Mouse (Mus musculus) MEL (cell line): ENCODE data around the gene Cdk10. TPM values are rescaled to one million over a fixed set of nuclear protein-coding genes. Genes with fewer than 3 reads are reported as not detected.
A peak's percentile ranks its signal among the peaks of the same experiment; 100 is the strongest.
"Not testable (repeated sequence)": the region's sequence is repeated elsewhere in the genome, so short reads cannot be mapped to it uniquely, and the experiment has no call there.

ENCODE experiments used
- DNase-seq: peaks from one replicate; pipeline ENCODE4 v3.0.0; 2011; ENCODE audit warnings: low read depth, low spot score
- H3K27ac ChIP-seq: 2 replicates; pipeline ENCODE4 v1.5.1; 2012; ENCODE audit warnings: low read depth, mild to moderate bottlenecking, control low read depth, low read length, moderate library complexity; ENCODE audit not compliant: control insufficient read depth
- H3K27me3 ChIP-seq, 2 experiments: fragments of 150-350 bp in 1 of 2; sonication (generic) in 1 of 2; 2 replicates each; pipeline ENCODE4 v1.6.1; 2012; ENCODE audit warnings: low read length in 2 of 2, mild to moderate bottlenecking in 2 of 2, improper control_type of control experiment in 1 of 2, moderate library complexity in 1 of 2; ENCODE audit not compliant: insufficient read depth in 2 of 2, control insufficient read depth in 1 of 2
- H3K36me3 ChIP-seq, 2 experiments: 2 replicates each; pipeline ENCODE4 v1.6.1; 2012 to 2014; ENCODE audit warnings: low read length in 2 of 2, improper control_type of control experiment in 1 of 2, inconsistent platforms in 1 of 2, mild to moderate bottlenecking in 1 of 2; ENCODE audit not compliant: insufficient read depth in 2 of 2, control insufficient read depth in 1 of 2
- H3K4me1 ChIP-seq, 2 experiments: fragments of 150-350 bp in 1 of 2; sonication (generic) in 1 of 2; 2 replicates each; pipeline ENCODE4 v1.6.1; 2012; ENCODE audit warnings: low read length in 2 of 2, improper control_type of control experiment in 1 of 2, mild to moderate bottlenecking in 1 of 2; ENCODE audit not compliant: insufficient read depth in 2 of 2, control insufficient read depth in 1 of 2
- H3K4me3 ChIP-seq, 2 experiments: fragments of 150-350 bp in 1 of 2; sonication (generic) in 1 of 2; 2 replicates each; pipeline ENCODE4 v1.5.1; 2012; ENCODE audit warnings: low read depth in 2 of 2, low read length in 2 of 2, mild to moderate bottlenecking in 2 of 2, moderate library complexity in 2 of 2, control low read depth in 1 of 2, improper control_type of control experiment in 1 of 2; ENCODE audit not compliant: control insufficient read depth in 1 of 2, insufficient read depth in 1 of 2
- H3K79me2 ChIP-seq: 2 replicates; pipeline ENCODE4 v1.6.1; 2012; ENCODE audit warnings: mild to moderate bottlenecking, low read length, moderate library complexity; ENCODE audit not compliant: control insufficient read depth, poor library complexity, insufficient read depth
- H3K9ac ChIP-seq: 2 replicates; pipeline ENCODE4 v1.6.1; 2012; ENCODE audit warnings: low read depth, mild to moderate bottlenecking, control low read depth, low read length, moderate library complexity; ENCODE audit not compliant: control insufficient read depth, poor library complexity, severe bottlenecking
- H3K9me3 ChIP-seq: fragments of 150-350 bp; sonication (generic); replicated peaks from 2 replicates; pipeline ENCODE4 v1.6.1; 2012; ENCODE audit warnings: mild to moderate bottlenecking, low read length, improper control_type of control experiment, moderate library complexity; ENCODE audit not compliant: insufficient read depth
- BHLHE40 ChIP-seq: IDR thresholded peaks from 2 replicates; pipeline ENCODE4 v1.6.1; 2012; ENCODE audit warnings: low read depth, mild to moderate bottlenecking, inconsistent platforms, low read length, improper control_type of control experiment, borderline replicate concordance
- CTCF ChIP-seq, 3 experiments: IDR thresholded peaks in 2 of 3; conservative IDR thresholded peaks in 1 of 3; 2 replicates each; pipeline ENCODE4 v1.5.1; 2011 to 2012; ENCODE audit warnings: low read length in 3 of 3, low read depth in 2 of 3, mild to moderate bottlenecking in 2 of 3, improper control_type of control experiment in 1 of 3, inconsistent platforms in 1 of 3, mixed read lengths in 1 of 3, moderate library complexity in 1 of 3; ENCODE audit not compliant: control insufficient read depth in 1 of 3, insufficient read depth in 1 of 3, poor library complexity in 1 of 3, severe bottlenecking in 1 of 3
- E2F4 ChIP-seq: IDR thresholded peaks from 2 replicates; pipeline ENCODE4 v1.6.1; 2011; ENCODE audit warnings: low read depth, low read length, improper control_type of control experiment, borderline replicate concordance
- ETS1 ChIP-seq: IDR thresholded peaks from 2 replicates; pipeline ENCODE4 v1.6.1; 2012; ENCODE audit warnings: low read depth, mild to moderate bottlenecking, inconsistent platforms, low read length, improper control_type of control experiment, moderate library complexity
- GATA1 ChIP-seq: IDR thresholded peaks from 2 replicates; pipeline ENCODE4 v1.6.1; 2011; ENCODE audit warnings: low read depth, low read length, improper control_type of control experiment
- HCFC1 ChIP-seq: IDR thresholded peaks from 2 replicates; pipeline ENCODE4 v1.6.1; 2012; ENCODE audit warnings: low read depth, mild to moderate bottlenecking, inconsistent platforms, low read length, improper control_type of control experiment, moderate library complexity
- MAFK ChIP-seq: IDR thresholded peaks from 2 replicates; pipeline ENCODE4 v1.6.1; 2011; ENCODE audit warnings: low read depth, mild to moderate bottlenecking, low read length, improper control_type of control experiment, borderline replicate concordance
- MAZ ChIP-seq: IDR thresholded peaks from 2 replicates; pipeline ENCODE4 v1.6.1; 2012; ENCODE audit warnings: low read depth, mild to moderate bottlenecking, inconsistent platforms, low read length, improper control_type of control experiment
- MEF2A ChIP-seq: IDR thresholded peaks from 2 replicates; pipeline ENCODE4 v1.6.1; 2014; ENCODE audit warnings: low read depth, mild to moderate bottlenecking, inconsistent platforms, low read length, improper control_type of control experiment; ENCODE audit not compliant: poor library complexity, insufficient replicate concordance, severe bottlenecking; ENCODE audit errors: extremely low read depth
- NRF1 ChIP-seq: IDR thresholded peaks from 2 replicates; pipeline ENCODE4 v1.6.1; 2014; ENCODE audit warnings: low read depth, mild to moderate bottlenecking, inconsistent platforms, low read length, improper control_type of control experiment, moderate library complexity; ENCODE audit not compliant: poor library complexity, insufficient read depth, severe bottlenecking
- RAD21 ChIP-seq: IDR thresholded peaks from 2 replicates; pipeline ENCODE4 v1.6.1; 2011; ENCODE audit warnings: mild to moderate bottlenecking, low read depth, low read length, improper control_type of control experiment
- RCOR1 ChIP-seq: IDR thresholded peaks from 2 replicates; pipeline ENCODE4 v1.6.1; 2012; ENCODE audit warnings: low read depth, mild to moderate bottlenecking, inconsistent platforms, low read length, improper control_type of control experiment
- SIN3A ChIP-seq: IDR thresholded peaks from 2 replicates; pipeline ENCODE4 v1.6.1; 2012; ENCODE audit warnings: low read length, improper control_type of control experiment, inconsistent platforms
- SMC3 ChIP-seq: IDR thresholded peaks from 2 replicates; pipeline ENCODE4 v1.6.1; 2011; ENCODE audit warnings: low read depth, low read length, improper control_type of control experiment
- TAL1 ChIP-seq: IDR thresholded peaks from 2 replicates; pipeline ENCODE4 v1.6.1; 2012; ENCODE audit warnings: mild to moderate bottlenecking, inconsistent platforms, low read length, moderate library complexity, mixed read lengths
- TCF12 ChIP-seq: IDR thresholded peaks from 2 replicates; pipeline ENCODE4 v1.6.1; 2014; ENCODE audit warnings: low read depth, mild to moderate bottlenecking, inconsistent platforms, low read length, improper control_type of control experiment, moderate library complexity
- USF2 ChIP-seq, 2 experiments: IDR thresholded peaks; 2 replicates each; pipeline ENCODE4 v1.6.1; 2011 to 2012; ENCODE audit warnings: improper control_type of control experiment in 2 of 2, low read length in 2 of 2, borderline replicate concordance in 1 of 2, inconsistent platforms in 1 of 2, low read depth in 1 of 2, mild to moderate bottlenecking in 1 of 2; ENCODE audit not compliant: insufficient read depth in 1 of 2
- ZC3H11A ChIP-seq: IDR thresholded peaks from 2 replicates; pipeline ENCODE4 v1.6.1; 2012; ENCODE audit warnings: low read depth, mild to moderate bottlenecking, inconsistent platforms, low read length, improper control_type of control experiment
- ZNF384 ChIP-seq: IDR thresholded peaks from 2 replicates; pipeline ENCODE4 v1.6.1; 2012; ENCODE audit warnings: low read depth, mild to moderate bottlenecking, inconsistent platforms, low read length, improper control_type of control experiment
- polyA plus RNA-seq, 2 experiments: library from polyadenylated mRNA; stranded (reverse) in 1 of 2; unstranded in 1 of 2; fragments of >175 nt in 1 of 2; fragments of >200 nt in 1 of 2; gene quantifications; 2 replicates each; pipeline versions ENCODE4 v1.2.1 to v1.2.4; 2012; ENCODE audit warnings: low replicate concordance in 2 of 2, low read depth in 1 of 2; ENCODE audit not compliant: insufficient read length in 2 of 2, insufficient read depth in 1 of 2, missing spikeins in 1 of 2
- total RNA-seq: library from RNA; depleted of rRNA; stranded (reverse); fragments of 300-350 nt; gene quantifications from 2 replicates; pipeline ENCODE4 v1.2.3, GENCODE M21; 2012

Gene Cdk10
- total and polyA plus RNA-seq, 3 experiments, result 28.0 to 43.8 TPM; not detected in 1

- H3K27ac ChIP-seq, H3K9me3 ChIP-seq, H3K9ac ChIP-seq, H3K36me3 ChIP-seq, H3K79me2 ChIP-seq, H3K4me1 ChIP-seq, H3K27me3 ChIP-seq: not testable (repeated sequence)
- peak; percentile 79 for DNase-seq
- H3K4me3 ChIP-seq, result peak overlapping the region in 1 of 2 experiments; percentile 66; a peak in 2 of 4 replicates
- peak; percentile 39; the same call in 1 of the 2 replicates for TF ChIP-seq GATA1
These were observed 27.6 kb upstream of the Cdk10 start for GRCm38 (mm10) chr8:123197016-123197415.

- no peak overlapping the region for H3K4me3 ChIP-seq
- H3K9ac ChIP-seq, result no peak overlapping the region
- no peak overlapping the region for H3K27ac ChIP-seq
- H3K27me3 ChIP-seq, result no peaks in the 10 kb centered on the region
- H3K9me3 ChIP-seq, result no peaks in the 10 kb centered on the region
- H3K36me3 ChIP-seq, result no peaks in the 10 kb centered on the region
- peaks cover 0 to 3% of the 10 kb centered on the region in 2 experiments; a peak in 2 of 4 replicates for H3K4me1 ChIP-seq
- no peaks in the 10 kb centered on the region for H3K79me2 ChIP-seq
- no peak for TF ChIP-seq E2F4
- no peak for TF ChIP-seq MAZ
- no peak for TF ChIP-seq ETS1
- no peak for TF ChIP-seq MEF2A
- TF ChIP-seq MAFK, result no peak
- TF ChIP-seq TCF12, result no peak
- TF ChIP-seq TAL1, result no peak
- TF ChIP-seq SIN3A, result no peak
- TF ChIP-seq HCFC1, result no peak
- no peak for TF ChIP-seq NRF1
- no peak for TF ChIP-seq USF2 (IDR thresholded peaks at IDR 0.05; ENCODE audit: borderline replicate concordance in 1 of 2, insufficient read depth in 1 of 2, low read depth in 1 of 2, low read length in 2 of 2)
- no peak for TF ChIP-seq RCOR1
- TF ChIP-seq ZNF384, result no peak
- no peak for DNase-seq
These were observed 24.8 kb upstream of the Cdk10 start for GRCm38 (mm10) chr8:123199864-123200263.

- DNase-seq, result peak; percentile 78
- no peak overlapping the region for H3K9ac ChIP-seq
- H3K27me3 ChIP-seq, result no peaks in the 10 kb centered on the region
- no peak overlapping the region for H3K27ac ChIP-seq
- H3K9me3 ChIP-seq, result no peaks in the 10 kb centered on the region
- H3K79me2 ChIP-seq, result no peaks in the 10 kb centered on the region
- H3K4me1 ChIP-seq, result peaks cover 0 to under 1% of the 10 kb centered on the region in 2 experiments; a peak in 2 of 4 replicates
- H3K4me3 ChIP-seq, result no peak overlapping the region
- H3K36me3 ChIP-seq, result no peaks in the 10 kb centered on the region
- TF ChIP-seq CTCF (IDR thresholded peaks at IDR 0.05 in 2 of 3, conservative IDR thresholded peaks at IDR 0.05 in 1 of 3; ENCODE audit: control insufficient read depth in 1 of 3, insufficient read depth in 1 of 3, low read depth in 2 of 3, low read length in 3 of 3, poor library complexity in 1 of 3, severe bottlenecking in 1 of 3), result peak; percentile 78 to 99 (median 92)
- 0 out of 2 replicates have a peak, but pooled peaks have one; percentile 2 for TF ChIP-seq BHLHE40
- TF ChIP-seq GATA1, result no peak
- peak; percentile 94 for TF ChIP-seq SMC3
- peak; percentile 84 for TF ChIP-seq ZC3H11A
- TF ChIP-seq RAD21, result peak; percentile 89
These were observed 22.4 kb upstream of the Cdk10 start for GRCm38 (mm10) chr8:123202288-123202687.
